Mouse (Mus musculus) Patski (cell line): ENCODE measurements around the gene Hhat. TPM values are rescaled to one million over a fixed set of nuclear protein-coding genes. Genes with fewer than 3 reads are reported as not detected.

ENCODE experiments used
- ATAC-seq: fragments of 100-300 bp; one replicate; pipeline ENCODE4 v1.8.0; 2021
- CTCF ChIA-PET: fragments of 350-600 bp; sonication (Branson Sonifier 250); formaldehyde crosslinking; loops from one replicate; lab custom pipeline; 2022; ENCODE audit warnings: inconsistent platforms; lab: Charles Lee
- POLR2A ChIA-PET: fragments of 350-600 bp; sonication (Branson Sonifier 250); formaldehyde crosslinking; loops from one replicate; lab custom pipeline; 2022; ENCODE audit warnings: antibody characterized with exemption, inconsistent platforms; lab: Charles Lee
- DNase-seq: peaks from one replicate; pipeline ENCODE4 v3.0.0-alpha.2; 2011; ENCODE audit warnings: low read depth, low spot score
- H3K27me3 ChIP-seq: fragments of 371-371 bp; one replicate; pipeline ENCODE4 v1.5.1; 2021
- CTCF ChIP-seq: fragments of 100-300 bp; IDR thresholded peaks from one replicate; pipeline ENCODE4 v1.5.1; 2021
- in situ Hi-C: fragments of 300-500 bp; cut with MboI; formaldehyde crosslinking; loops from 3 replicates; pipeline ENCODE4 v1.11.1; 2018; ENCODE audit warnings: low pct_unique_long_range_greater_than_20kb, mixed read lengths
- polyA plus RNA-seq: library from polyadenylated mRNA; unstranded; gene quantifications from one replicate; pipeline ENCODE4 v1.2.3, GENCODE M21; 2021

Gene Hhat
- polyA plus RNA-seq, 1 experiment from 2014 or later = 5.2 TPM

DNA sequence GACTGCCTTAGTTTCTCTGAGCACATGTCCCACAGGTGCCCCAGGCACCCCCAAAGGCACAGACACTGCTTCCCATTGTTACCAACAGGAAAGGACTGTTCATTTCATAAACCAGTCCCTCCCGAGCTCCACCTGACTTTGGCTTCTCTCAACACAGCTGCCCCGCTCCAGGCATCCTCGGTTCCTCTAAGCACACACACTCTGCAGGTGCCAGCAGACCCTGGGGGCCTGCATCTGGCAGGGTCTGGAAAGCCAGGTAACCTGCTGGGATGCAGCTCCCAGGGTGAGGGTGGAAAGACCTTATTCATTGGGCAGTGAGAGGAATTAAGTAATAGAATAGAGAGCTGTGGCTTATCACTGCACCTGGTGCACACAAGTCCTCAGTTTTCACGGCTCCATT is 107.4 kb downstream of the Hhat start:
- TF ChIP-seq CTCF = no peak
- in situ Hi-C loops = no loop called here
- no peak for DNase-seq
- no peaks in the 10 kb centered on the region for H3K27me3 ChIP-seq
- CTCF ChIA-PET = no interaction called here
- POLR2A ChIA-PET = no interaction called here
- no peak for ATAC-seq

DNA sequence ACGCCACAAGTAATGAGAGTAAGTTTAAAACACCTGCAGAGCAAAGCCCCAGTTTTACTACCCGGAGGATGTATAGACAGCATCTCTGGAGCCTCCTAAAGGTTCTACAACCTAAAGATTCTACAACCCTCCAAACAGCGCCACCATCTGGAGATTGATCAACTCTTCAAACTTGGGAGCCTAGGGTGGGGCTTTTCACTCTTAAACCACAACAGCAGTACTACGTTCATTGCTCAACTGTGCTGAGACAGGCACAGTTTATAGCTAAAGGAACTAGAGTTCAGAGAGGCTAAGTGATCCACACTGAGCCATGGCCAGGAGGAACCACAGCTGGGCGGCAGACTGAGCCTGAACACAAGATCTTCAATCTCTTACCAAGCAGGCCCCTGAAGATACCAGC is 107.9 kb downstream of the Hhat start:
- in situ Hi-C loops = no loop called here
- no peak for TF ChIP-seq CTCF
- DNase-seq = no peak
- POLR2A ChIA-PET = no interaction called here
- H3K27me3 ChIP-seq = no peaks in the 10 kb centered on the region
- no peak for ATAC-seq
- CTCF ChIA-PET = no interaction called here

DNA sequence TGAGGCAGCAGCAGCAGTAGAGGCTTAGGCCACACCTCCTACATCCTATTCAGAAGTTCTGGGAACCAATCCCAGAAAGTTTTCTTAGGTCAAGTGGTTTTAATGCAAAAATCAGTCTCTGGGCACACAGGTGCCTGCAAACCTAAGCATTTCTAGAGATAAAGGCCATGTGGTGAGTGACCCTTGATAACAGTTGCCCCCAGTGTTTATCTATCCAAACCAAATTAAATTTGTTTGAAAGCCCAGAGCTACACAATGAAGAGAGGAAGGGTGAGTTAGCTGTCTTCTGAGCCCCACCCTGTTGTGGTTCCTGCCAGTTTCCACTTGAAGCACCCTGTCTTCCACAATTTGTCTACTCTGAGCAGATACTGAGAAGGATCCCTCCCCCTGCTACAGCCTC is 109.4 kb downstream of the Hhat start:
- POLR2A ChIA-PET = no interaction called here
- no peak for TF ChIP-seq CTCF
- DNase-seq = no peak
- in situ Hi-C loops = no loop called here
- CTCF ChIA-PET = no interaction called here
- no peak for ATAC-seq
- no peaks in the 10 kb centered on the region for H3K27me3 ChIP-seq

DNA sequence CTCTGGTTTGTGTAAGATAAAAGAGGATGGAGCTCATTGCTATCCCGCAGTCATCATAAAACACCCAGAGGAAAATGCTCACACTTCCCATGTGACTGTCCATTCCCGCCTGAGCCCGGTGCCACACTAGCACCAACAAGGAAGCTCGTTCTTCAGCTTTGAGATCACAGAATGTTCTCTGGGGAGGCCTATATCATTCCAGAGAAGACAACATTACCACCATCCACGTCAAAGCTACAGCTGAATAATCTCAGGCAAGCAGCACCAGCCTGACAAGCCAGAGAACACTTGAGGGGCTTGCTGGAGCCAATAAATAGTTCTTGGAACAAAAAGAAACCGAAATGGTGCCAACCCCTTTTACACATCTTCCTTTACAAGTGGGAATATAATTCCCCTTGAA is 113.6 kb downstream of the Hhat start:
- ChIA-PET CTCF (interaction anchor here (0.7 kb wide), 1 partner anchor 30 kb away, joined by 3 read pairs; no protein-coding TSS in a partner anchor), POLR2A (no interaction called here)
- in situ Hi-C loops = no loop called here
- no peak for DNase-seq
- TF ChIP-seq CTCF = no peak
- ATAC-seq = no peak
- no peaks in the 10 kb centered on the region for H3K27me3 ChIP-seq

DNA sequence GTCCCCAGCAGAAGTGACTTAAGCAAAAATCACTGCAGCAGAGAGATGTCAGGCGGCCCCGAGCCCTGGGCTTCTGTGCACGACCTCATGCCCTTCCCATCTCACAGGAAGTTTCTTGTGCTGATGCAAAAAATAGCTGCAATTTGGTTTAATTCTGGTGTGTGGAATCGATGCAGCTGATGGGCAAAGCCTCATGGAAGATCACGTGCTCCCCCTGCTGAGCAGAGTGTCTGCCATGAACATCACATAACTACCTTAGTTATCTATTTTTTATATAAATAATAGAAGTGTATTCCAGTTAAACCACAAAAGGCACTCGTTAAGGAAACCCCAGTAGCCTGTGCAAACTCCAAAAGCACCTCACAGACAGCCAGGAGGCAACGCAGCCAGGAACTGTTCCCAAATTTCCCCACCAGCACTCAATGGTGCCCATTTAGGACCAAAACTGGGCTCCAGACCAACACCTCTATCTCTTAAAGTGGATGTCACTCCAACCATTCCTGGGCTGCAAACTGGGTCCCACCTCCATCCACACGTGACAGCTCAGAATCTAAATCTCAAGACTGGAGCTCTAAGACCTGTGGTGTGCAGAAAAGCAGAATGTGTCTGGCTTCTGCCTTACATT is 118.9 kb downstream of the Hhat start:
- CTCF ChIA-PET = no interaction called here
- H3K27me3 ChIP-seq = no peaks in the 10 kb centered on the region
- no peak for TF ChIP-seq CTCF
- in situ Hi-C loops = no loop called here
- DNase-seq (no peak), ATAC-seq (no peak)
- POLR2A ChIA-PET = no interaction called here

DNA sequence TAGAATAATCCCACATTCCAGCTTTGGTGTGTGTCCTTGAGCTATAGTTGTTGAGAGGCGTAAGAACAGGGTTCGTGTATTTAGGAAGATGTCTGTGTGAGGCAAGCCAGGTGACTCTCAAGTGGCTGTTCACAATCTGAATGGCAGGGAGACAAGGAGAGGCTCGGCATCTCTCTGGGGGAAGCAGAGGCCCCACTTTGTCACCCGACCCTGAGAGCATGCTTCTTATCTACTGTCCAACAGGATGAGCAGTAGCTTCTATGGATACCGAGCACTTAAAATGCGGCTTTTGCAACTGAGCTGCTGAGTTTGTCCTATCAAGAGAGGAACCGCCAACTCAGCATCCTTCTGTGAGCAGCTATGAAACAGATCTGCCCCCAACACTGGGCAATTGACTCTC is 120.4 kb downstream of the Hhat start:
- no peak for ATAC-seq
- in situ Hi-C loops = no loop called here
- no peak for TF ChIP-seq CTCF

DNA sequence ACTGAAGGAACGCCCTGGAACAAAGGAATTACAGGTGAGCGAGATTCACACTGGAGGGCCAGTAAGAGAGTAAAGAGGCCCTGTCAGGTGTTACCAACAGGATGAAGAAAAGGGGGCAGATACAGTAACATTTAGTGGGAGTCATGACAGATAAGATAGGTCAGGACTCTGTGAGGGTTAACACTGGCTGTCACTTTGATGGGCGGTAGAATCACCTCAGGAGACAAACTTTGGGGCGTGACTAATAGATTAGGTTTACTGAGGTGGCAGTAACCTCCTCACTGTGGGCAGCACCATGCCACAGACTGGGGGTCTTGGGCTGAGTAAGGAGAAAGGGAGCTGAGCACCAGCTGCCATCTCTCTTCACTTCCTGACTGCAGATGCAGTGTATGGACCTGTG is 121.0 kb downstream of the Hhat start:
- CTCF ChIA-PET = no interaction called here
- POLR2A ChIA-PET = no interaction called here

More for the DNA sequence above, 120.4 kb downstream of the Hhat start:
- no peaks in the 10 kb centered on the region for H3K27me3 ChIP-seq
- ChIA-PET CTCF (no interaction called here), POLR2A (no interaction called here)
- DNase-seq = no peak

DNA sequence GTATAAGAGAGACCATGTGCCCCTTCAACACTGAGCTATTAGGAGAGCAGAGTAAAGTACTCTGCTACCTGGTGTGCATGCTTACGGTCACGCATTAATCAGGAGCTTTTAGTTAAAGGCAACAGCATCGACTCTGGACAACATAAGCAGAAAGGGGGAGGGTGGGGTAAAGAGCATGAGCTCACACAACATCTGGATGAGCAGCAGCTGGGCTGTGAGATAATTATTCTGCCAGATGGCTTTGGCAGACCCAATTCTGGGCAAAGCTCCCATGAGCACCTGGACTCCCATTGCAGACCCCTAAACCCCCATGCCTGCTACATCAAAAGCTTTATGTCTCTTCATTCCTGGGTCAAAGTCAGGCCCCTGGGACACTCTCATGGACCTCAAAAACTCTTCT is 121.8 kb downstream of the Hhat start:
- in situ Hi-C loops = no loop called here
- TF ChIP-seq CTCF = no peak
- no peak for ATAC-seq
- CTCF ChIA-PET = interaction anchor here (0.7 to 1.8 kb wide), 2 partner anchors 21 to 63 kb away, joined by 3 to 4 read pairs; no protein-coding TSS in a partner anchor
- no peak for DNase-seq
- H3K27me3 ChIP-seq = no peaks in the 10 kb centered on the region
- POLR2A ChIA-PET = no interaction called here

More for the DNA sequence above, 121.0 kb downstream of the Hhat start:
- no peak for DNase-seq
- no peak for ATAC-seq
- no peak for TF ChIP-seq CTCF
- in situ Hi-C loops = no loop called here
- no peaks in the 10 kb centered on the region for H3K27me3 ChIP-seq

DNA sequence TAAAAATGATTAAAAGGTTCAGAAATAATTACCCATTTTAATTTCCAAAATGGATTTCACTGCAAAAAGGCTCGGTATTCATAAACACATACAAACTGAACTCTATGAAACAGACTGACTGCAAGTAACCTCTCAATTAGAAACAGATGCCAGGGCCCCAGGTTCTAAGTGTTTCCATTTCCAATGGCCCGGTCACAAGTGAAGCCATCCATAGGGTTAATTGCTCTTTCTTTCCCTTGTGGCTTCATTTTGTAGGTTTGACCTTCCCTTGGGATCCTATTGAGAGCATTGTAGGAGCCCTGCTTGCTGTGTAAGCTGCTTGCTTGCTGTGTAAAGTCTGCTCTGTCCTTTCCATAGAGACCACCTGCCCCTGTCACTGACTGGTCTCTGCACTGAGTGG is 123.7 kb downstream of the Hhat start:
- DNase-seq (no peak), ATAC-seq (no peak)
- no peaks in the 10 kb centered on the region for H3K27me3 ChIP-seq
- ChIA-PET CTCF (no interaction called here), POLR2A (no interaction called here)
- in situ Hi-C loops = no loop called here
- no peak for TF ChIP-seq CTCF

DNA sequence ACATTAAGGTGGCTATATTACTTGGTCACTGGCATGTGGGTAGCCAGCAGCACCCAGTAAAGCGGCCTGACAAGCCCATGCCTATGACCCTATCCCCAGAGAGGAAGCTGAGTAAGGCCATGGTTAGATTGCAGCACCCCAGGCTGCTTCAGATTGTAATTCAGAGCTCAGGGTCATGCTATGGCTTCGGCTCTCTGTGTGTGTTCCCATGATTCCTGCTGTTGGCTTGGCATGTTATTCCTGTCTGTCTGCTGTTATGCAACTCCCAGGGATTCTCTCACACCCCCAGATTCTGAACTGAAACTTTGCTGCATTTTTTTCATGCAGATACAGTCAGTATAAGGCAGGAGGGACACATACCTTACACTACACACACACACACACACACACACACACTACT is 128.9 kb downstream of the Hhat start:
- ATAC-seq (no peak), DNase-seq (no peak)
- H3K27me3 ChIP-seq = no peaks in the 10 kb centered on the region
- TF ChIP-seq CTCF = no peak
- in situ Hi-C loops = no loop called here
- POLR2A ChIA-PET = no interaction called here
- CTCF ChIA-PET = no interaction called here

DNA sequence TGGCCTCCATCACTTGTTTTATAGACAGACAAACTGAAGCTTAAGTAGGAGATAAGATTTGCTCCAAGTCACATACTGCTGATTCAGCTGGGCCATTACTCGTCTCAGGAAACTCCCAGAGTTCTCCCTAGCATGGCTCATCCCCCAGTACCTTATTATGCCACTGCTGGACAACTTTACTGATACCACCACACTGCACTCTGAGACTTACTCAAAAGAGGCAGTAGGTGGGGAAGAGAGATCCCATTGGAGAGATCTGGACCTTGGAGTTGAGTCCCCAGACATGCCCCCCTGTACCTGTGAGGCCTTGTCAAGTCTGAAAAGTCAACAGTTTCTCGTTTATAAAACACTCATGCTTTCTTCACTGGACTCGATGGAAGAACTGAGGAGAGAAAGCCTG is 131.8 kb downstream of the Hhat start:
- ChIA-PET CTCF (no interaction called here), POLR2A (no interaction called here)
- no peaks in the 10 kb centered on the region for H3K27me3 ChIP-seq
- in situ Hi-C loops = no loop called here
- DNase-seq (no peak), ATAC-seq (no peak)
- no peak for TF ChIP-seq CTCF

DNA sequence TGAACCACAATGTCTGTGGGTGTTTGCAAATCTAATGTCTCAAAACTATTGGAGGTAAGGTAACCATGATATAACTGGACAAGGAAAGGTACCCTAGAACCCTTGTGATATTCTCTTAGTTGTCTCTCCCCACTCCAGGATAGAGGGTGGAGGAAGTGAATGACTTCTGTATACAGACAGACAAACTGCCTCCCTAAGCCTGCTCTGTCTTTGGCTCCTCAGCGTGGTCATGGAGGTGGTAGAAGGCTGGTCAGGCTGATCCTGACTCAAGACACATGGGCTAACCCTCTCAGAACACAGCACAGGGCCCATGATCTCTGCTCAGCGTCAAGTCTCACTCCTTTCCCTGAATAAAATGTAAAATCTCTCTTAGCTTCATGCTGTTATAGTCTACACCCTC is 149.2 kb downstream of the Hhat start:
- DNase-seq (no peak), ATAC-seq (no peak)
- in situ Hi-C loops = no loop called here
- H3K27me3 ChIP-seq = no peaks in the 10 kb centered on the region
- ChIA-PET CTCF (no interaction called here), POLR2A (no interaction called here)
- TF ChIP-seq CTCF = no peak
